Mouse (Mus musculus): ENCODE measurements around the gene Emc7. TPM values are rescaled to one million over a fixed set of nuclear protein-coding genes. Genes with fewer than 3 reads are reported as not detected.

Gene Emc7
- polyA plus RNA-seq, 1 experiment, result 6.6 TPM

DNA sequence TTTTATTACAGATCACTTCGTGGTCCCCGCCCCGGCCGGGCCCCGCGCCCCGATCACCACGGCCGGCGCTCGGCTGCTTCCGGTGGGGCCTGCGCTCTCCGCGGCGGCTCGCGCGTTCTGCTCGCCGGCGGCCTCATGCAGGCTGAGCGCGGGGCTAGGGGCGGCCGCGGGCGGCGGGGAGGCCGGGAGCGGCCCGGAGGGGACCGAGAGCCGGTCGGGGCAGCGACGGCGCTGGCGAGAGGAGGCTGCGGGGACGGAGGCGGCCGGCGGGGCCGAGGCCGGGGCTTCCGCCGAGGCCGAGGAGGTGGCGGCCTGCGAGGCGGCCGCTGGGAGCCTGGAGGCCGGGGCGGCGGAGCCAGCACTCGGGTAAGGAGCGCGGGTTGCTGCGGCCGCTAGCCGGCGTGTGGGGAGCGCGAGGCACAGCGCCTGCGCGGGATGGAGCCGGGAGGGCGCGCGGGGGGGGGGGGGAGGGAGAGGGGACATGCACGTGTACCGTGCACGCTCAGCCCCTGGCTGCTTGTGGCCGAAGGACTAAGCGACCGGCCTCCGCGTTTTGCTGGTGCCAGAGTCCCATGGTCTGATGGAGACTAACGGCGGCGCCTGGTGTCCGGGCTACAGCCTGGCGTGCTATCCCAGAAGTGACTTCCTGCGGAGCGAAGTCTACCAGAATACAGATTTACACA lies 38.2 kb downstream of the Emc7 start, which contains the start of gene Aven:
Gene Aven (plus strand): TSS at position 109 of the 683 bp plus-strand sequence.
- Histone ChIP-seq H3K4me1 (ENCODE audit: control insufficient read depth, insufficient read depth, low read length) (peaks cover 1% of the 10 kb centered on the region), H3K4me3 (ENCODE audit: low read depth, low read length) (peak within 1 kb of the TSS; percentile 89), H3K27ac (ENCODE audit: insufficient read depth, low read length) (peak within 1 kb of the TSS; percentile 89), H3K9ac (ENCODE audit: low read depth, poor library complexity, severe bottlenecking) (peak within 1 kb of the TSS; percentile 100), H3K36me3 (ENCODE audit: control insufficient read depth, insufficient read depth, low read length, poor library complexity, severe bottlenecking) (no peaks in the 10 kb centered on the region), H3K27me3 (ENCODE audit: control insufficient read depth, insufficient read depth, low read length, poor library complexity, severe bottlenecking) (no peaks in the 10 kb centered on the region), H3K9me3 (replicated peaks; ENCODE audit: control insufficient read depth, insufficient read depth, low read length, poor library complexity, severe bottlenecking) (no peaks in the 10 kb centered on the region)
- peak; percentile 29 for TF ChIP-seq POLR2A (IDR thresholded peaks at IDR 0.05; ENCODE audit: insufficient read depth, low read length)
- no peak for TF ChIP-seq EP300 (IDR thresholded peaks at IDR 0.05; ENCODE audit: insufficient read depth, low read depth, low read length)
- TF ChIP-seq CTCF (IDR thresholded peaks at IDR 0.05; ENCODE audit: low read depth, low read length), result no peak

DNA sequence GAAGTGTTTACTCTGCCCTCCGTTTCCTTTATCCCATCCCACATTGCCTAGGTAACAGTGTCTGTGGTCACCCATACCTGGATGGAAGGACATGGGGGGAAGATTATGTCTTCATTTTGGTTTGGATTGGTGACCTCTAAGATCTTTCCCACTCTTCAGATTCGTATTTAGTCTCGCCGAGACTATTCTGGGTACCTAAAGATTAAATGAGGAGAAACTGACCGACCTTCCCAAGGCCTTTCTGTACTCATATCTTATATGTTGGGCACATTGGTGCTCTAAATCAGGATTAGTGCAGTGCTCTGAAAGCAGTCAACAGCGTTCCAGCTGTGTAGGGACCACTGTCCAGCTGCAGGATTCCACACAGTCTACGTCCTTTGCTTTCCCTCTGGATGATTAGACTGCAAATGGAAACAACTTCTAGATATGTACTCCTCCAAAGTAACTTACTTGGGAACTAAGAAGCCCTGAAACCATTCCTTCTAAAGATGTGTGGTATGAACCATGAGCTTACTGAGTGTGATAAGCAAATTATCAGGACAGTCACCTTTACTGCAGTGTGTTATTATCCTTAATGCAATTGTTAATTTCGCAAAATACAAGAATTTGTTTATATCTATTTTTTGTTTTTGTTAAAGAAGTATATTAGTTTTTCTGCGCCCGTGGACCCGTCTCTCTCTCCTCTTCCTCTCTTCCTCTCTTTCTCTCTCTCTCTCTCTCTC lies 38.9 kb downstream of the Emc7 start:
- Histone ChIP-seq H3K4me1 (ENCODE audit: control insufficient read depth, insufficient read depth, low read length) (peaks cover 5% of the 10 kb centered on the region), H3K4me3 (ENCODE audit: low read depth, low read length) (peak overlapping the region; percentile 89), H3K27me3 (ENCODE audit: control insufficient read depth, insufficient read depth, low read length, poor library complexity, severe bottlenecking) (no peaks in the 10 kb centered on the region), H3K9me3 (replicated peaks; ENCODE audit: control insufficient read depth, insufficient read depth, low read length, poor library complexity, severe bottlenecking) (no peaks in the 10 kb centered on the region), H3K9ac (ENCODE audit: low read depth, poor library complexity, severe bottlenecking) (peak overlapping the region; percentile 100), H3K27ac (ENCODE audit: insufficient read depth, low read length) (peak overlapping the region; percentile 89), H3K36me3 (ENCODE audit: control insufficient read depth, insufficient read depth, low read length, poor library complexity, severe bottlenecking) (no peaks in the 10 kb centered on the region)
- no peak for TF ChIP-seq POLR2A (IDR thresholded peaks at IDR 0.05; ENCODE audit: insufficient read depth, low read length)
- TF ChIP-seq EP300 (IDR thresholded peaks at IDR 0.05; ENCODE audit: insufficient read depth, low read depth, low read length), result no peak

DNA sequence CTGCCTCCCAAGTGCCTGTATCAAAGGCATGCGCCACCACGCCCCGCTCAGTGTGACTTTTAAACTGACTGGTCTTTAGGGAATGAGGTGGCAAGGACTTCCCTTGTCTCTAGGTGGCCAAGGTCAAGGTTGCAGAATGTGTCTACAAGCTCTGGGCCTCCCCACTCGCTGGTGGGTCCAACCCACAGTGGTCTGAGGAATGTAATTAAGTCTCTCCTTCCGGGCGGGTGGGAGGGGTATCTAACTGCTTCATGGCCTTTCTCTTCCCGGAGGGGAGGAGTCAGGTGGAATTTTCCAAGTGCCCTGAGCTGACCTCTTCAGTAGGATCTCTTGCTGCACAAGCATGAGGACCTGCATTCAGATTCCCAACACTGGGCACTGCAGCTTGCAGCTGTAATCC lies 43.1 kb downstream of the Emc7 start:
- Histone ChIP-seq H3K4me1 (ENCODE audit: control insufficient read depth, insufficient read depth, low read length) (peaks cover 7% of the 10 kb centered on the region), H3K4me3 (ENCODE audit: low read depth, low read length) (no peak overlapping the region), H3K27me3 (ENCODE audit: control insufficient read depth, insufficient read depth, low read length, poor library complexity, severe bottlenecking) (no peaks in the 10 kb centered on the region), H3K9me3 (replicated peaks; ENCODE audit: control insufficient read depth, insufficient read depth, low read length, poor library complexity, severe bottlenecking) (no peaks in the 10 kb centered on the region), H3K27ac (ENCODE audit: insufficient read depth, low read length) (peak overlapping the region; percentile 79), H3K9ac (ENCODE audit: low read depth, poor library complexity, severe bottlenecking) (no peak overlapping the region), H3K36me3 (ENCODE audit: control insufficient read depth, insufficient read depth, low read length, poor library complexity, severe bottlenecking) (no peaks in the 10 kb centered on the region)
- TF ChIP-seq EP300 (IDR thresholded peaks at IDR 0.05; ENCODE audit: insufficient read depth, low read depth, low read length) (peak; percentile 79; the same call in 1 of the 2 replicates), POLR2A (IDR thresholded peaks at IDR 0.05; ENCODE audit: insufficient read depth, low read length) (no peak)

DNA sequence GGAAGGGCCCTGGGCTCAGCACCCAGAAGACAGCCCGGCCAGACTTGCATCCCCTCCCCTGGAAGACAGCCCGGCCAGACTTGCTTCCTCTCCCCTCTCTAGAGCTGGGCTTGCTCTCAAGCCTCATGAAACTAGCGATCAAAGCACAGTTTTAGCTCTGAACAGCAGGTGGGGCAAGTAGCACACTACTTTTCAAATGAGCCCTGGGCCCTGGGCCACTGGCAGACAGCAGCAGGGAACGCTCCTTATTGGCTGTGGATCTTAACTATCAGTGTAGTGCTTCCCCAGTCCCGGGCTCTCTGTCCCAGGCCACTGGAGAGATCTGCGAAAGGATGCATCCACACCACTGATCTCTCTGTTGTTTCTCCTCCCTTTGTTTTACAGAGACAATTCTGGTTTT lies 46.4 kb downstream of the Emc7 start:
- H3K9ac ChIP-seq (ENCODE audit: low read depth, poor library complexity, severe bottlenecking), result peak overlapping the region; percentile 50
- peaks cover 6% of the 10 kb centered on the region for H3K4me1 ChIP-seq (ENCODE audit: control insufficient read depth, insufficient read depth, low read length)
- peak overlapping the region; percentile 81 for H3K27ac ChIP-seq (ENCODE audit: insufficient read depth, low read length)
- H3K36me3 ChIP-seq (ENCODE audit: control insufficient read depth, insufficient read depth, low read length, poor library complexity, severe bottlenecking), result no peaks in the 10 kb centered on the region
- H3K9me3 ChIP-seq (replicated peaks; ENCODE audit: control insufficient read depth, insufficient read depth, low read length, poor library complexity, severe bottlenecking), result no peaks in the 10 kb centered on the region
- H3K27me3 ChIP-seq (ENCODE audit: control insufficient read depth, insufficient read depth, low read length, poor library complexity, severe bottlenecking), result no peaks in the 10 kb centered on the region
- no peak overlapping the region for H3K4me3 ChIP-seq (ENCODE audit: low read depth, low read length)
- TF ChIP-seq POLR2A (IDR thresholded peaks at IDR 0.05; ENCODE audit: insufficient read depth, low read length) (no peak), CTCF (IDR thresholded peaks at IDR 0.05; ENCODE audit: low read depth, low read length) (peak; percentile 49)

DNA sequence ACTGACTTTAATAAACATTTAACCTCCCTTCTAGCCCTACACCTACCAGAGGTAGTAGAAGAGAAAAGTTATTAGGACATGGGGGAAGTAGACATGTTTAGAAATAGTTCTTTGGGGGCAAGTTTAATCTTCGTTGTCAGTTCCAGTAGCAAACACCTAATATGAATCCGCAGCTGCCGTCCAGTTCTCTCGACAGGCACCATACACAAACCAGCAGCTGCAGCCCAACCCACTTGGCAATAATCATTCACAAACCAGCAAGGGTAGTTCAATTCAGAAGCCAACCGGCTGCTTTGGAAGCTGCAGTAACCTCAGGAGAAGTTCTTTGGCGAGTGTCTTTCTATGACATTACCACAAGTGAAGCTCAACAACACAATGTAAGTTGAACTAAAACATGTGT lies 49.2 kb downstream of the Emc7 start:
- peaks cover under 1% of the 10 kb centered on the region for H3K4me1 ChIP-seq (ENCODE audit: control insufficient read depth, insufficient read depth, low read length)
- H3K27ac ChIP-seq (ENCODE audit: insufficient read depth, low read length), result no peak overlapping the region
- H3K27me3 ChIP-seq (ENCODE audit: control insufficient read depth, insufficient read depth, low read length, poor library complexity, severe bottlenecking), result no peaks in the 10 kb centered on the region
- H3K36me3 ChIP-seq (ENCODE audit: control insufficient read depth, insufficient read depth, low read length, poor library complexity, severe bottlenecking), result no peaks in the 10 kb centered on the region
- no peak overlapping the region for H3K4me3 ChIP-seq (ENCODE audit: low read depth, low read length)
- 0 out of 2 replicates have a peak, but pooled peaks cover 2% of the 10 kb centered on the region for H3K9me3 ChIP-seq (replicated peaks; ENCODE audit: control insufficient read depth, insufficient read depth, low read length, poor library complexity, severe bottlenecking)
- TF ChIP-seq POLR2A (IDR thresholded peaks at IDR 0.05; ENCODE audit: insufficient read depth, low read length) (no peak), CTCF (IDR thresholded peaks at IDR 0.05; ENCODE audit: low read depth, low read length) (no peak), EP300 (IDR thresholded peaks at IDR 0.05; ENCODE audit: insufficient read depth, low read depth, low read length) (no peak)
- H3K9ac ChIP-seq (ENCODE audit: low read depth, poor library complexity, severe bottlenecking), result no peak overlapping the region

DNA sequence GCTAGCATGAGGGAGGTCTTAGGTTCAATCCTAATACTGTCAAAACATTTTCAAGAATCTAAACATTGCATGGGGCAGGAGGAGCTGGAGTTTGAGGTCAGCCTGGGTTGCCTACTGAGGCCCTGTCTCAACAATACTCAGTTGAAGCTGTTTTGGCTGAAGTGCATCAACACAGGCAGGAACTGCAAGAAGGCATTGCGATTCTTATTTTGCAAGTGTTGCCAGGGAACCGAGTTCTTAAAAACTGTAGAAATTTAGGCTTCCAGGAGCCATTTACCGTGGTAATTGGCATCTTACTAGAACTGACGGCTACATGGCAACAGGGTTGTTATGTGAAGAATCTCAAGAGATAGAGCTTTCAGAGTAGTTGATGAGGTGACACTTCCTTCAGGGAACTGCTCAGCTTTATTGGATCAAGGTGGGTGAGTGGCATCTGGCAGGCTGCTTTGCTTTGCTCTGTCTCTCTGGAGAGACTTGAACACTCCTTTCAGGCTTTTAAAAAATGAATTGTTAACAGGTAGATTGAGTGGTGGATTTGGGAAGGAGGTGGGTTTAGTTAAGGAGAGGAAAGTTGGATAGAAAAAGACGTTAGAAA lies 52.1 kb downstream of the Emc7 start:
- Histone ChIP-seq H3K9me3 (replicated peaks; ENCODE audit: control insufficient read depth, insufficient read depth, low read length, poor library complexity, severe bottlenecking) (0 out of 2 replicates have a peak, but pooled peaks cover 2% of the 10 kb centered on the region), H3K36me3 (ENCODE audit: control insufficient read depth, insufficient read depth, low read length, poor library complexity, severe bottlenecking) (no peaks in the 10 kb centered on the region), H3K4me1 (ENCODE audit: control insufficient read depth, insufficient read depth, low read length) (no peaks in the 10 kb centered on the region), H3K9ac (ENCODE audit: low read depth, poor library complexity, severe bottlenecking) (no peak overlapping the region), H3K4me3 (ENCODE audit: low read depth, low read length) (no peak overlapping the region), H3K27ac (ENCODE audit: insufficient read depth, low read length) (no peak overlapping the region), H3K27me3 (ENCODE audit: control insufficient read depth, insufficient read depth, low read length, poor library complexity, severe bottlenecking) (no peaks in the 10 kb centered on the region)
- no peak for TF ChIP-seq EP300 (IDR thresholded peaks at IDR 0.05; ENCODE audit: insufficient read depth, low read depth, low read length)
- no peak for TF ChIP-seq POLR2A (IDR thresholded peaks at IDR 0.05; ENCODE audit: insufficient read depth, low read length)
- TF ChIP-seq CTCF (IDR thresholded peaks at IDR 0.05; ENCODE audit: low read depth, low read length), result no peak

Data from ES-Bruce4 (cell line).